Mouse (Mus musculus) heart, postnatal 0 days (tissue): ENCODE measurements at regions not wholly inside any gene's neighbourhood (a gene's known extent, or its start where the extent isn't known, plus 50 kb on each side); places are given as distances from the start of the nearest gene placed in this dataset.

ENCODE experiments used
- CTCF ChIP-seq: IDR thresholded peaks from 2 replicates; pipeline ENCODE4 v1.5.1; 2016; ENCODE audit warnings: antibody characterized with exemption, control low read depth, low read depth
- EP300 ChIP-seq: IDR thresholded peaks from 2 replicates; pipeline ENCODE4 v1.6.1; 2016; ENCODE audit warnings: antibody characterized with exemption, low read depth

- TF ChIP-seq EP300 (no peak), CTCF (no peak)
These were observed 90.9 kb downstream of the Foxb1 start for GRCm38 (mm10) chr9:69669611-69670550.
